Mouse (Mus musculus) right cerebral cortex, postnatal 4 days (tissue): ENCODE data around the gene Msmb.
"Not testable (repeated sequence)": the region's sequence is repeated elsewhere in the genome, so short reads cannot be mapped to it uniquely, and the experiment has no call there.

Experiments
- DNase-seq: peaks from one replicate; pipeline ENCODE4 v3.0.0-alpha.2; 2022

Gene Msmb

DNA sequence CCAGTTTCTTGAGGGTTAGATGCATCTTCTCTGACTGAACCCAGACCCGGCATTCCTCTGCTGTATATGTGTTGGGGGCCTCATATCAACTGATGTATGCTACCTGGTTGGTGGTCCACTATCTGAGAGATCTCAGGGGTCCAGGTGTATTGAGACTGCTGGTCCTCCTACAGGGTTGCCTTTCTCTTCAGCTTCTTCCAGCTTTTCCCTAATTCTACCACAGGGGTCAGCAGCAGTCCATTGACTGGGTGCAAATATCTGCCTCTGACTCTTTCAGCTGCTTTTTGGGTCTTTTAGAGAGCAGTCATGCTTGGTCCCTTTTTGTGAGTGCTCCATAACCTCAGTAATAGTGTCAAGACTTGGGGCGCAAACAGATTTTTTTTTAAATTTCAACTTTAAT, 9.0 kb downstream of the Msmb start:
- no peak for DNase-seq

DNA sequence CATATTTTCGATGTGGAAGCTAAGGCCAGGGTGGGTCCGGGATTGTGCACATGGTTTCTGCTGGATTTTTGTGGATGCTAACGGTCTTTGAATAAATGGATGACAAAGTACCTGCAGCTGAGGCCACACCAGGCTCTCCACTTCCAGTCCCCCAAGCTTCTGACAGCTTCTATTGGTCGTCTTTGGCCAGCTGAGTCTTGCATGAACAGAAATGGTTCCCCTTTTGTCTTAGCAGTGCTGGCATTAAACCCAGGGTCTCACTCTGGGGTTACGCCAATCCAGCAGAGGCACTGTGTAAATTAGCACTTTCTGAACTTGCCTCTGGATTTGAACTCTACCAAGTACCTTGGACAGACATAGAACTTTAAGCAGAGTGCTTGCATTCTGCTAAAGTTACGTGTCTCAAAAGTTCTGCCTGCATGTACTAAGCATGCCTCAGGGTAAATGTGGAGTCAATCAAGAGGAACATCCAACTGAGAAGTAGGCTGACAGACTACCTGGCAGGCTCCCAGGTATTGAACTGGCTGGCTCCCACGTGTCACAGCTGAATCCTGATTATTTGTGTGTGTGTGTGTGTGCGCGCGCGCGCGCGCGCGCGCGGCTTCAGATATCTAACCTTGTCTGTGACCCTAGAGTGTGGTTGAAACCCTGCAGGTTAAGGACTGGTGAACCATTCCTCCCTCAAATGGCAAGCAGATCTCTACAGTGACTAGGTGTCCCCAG, 10.6 kb downstream of the Msmb start:
- DNase-seq, result no peak

DNA sequence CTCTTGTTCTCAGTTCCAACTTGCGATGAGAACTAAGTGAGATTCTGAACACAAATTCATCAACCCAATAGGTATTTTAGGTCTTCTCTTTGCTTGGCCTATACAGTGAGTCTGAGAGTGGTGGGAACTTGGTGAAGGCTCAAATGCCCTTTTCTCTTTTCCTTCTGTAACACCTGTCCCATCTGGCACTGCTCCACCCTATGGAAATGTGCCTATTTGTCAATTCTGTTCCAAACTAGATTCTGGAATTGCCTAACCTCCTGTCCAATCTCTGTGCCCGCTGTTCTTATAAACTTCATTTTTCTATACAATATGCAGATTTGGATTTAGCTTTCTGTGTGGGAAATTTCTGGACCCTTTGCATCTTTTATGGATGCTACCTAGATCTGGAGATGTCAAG, 11.3 kb downstream of the Msmb start:
- DNase-seq, result no peak

- DNase-seq, result no peak
Measured at GRCm38 (mm10) chr14:32154758-32155157, 12.9 kb downstream of the Msmb start.

DNA sequence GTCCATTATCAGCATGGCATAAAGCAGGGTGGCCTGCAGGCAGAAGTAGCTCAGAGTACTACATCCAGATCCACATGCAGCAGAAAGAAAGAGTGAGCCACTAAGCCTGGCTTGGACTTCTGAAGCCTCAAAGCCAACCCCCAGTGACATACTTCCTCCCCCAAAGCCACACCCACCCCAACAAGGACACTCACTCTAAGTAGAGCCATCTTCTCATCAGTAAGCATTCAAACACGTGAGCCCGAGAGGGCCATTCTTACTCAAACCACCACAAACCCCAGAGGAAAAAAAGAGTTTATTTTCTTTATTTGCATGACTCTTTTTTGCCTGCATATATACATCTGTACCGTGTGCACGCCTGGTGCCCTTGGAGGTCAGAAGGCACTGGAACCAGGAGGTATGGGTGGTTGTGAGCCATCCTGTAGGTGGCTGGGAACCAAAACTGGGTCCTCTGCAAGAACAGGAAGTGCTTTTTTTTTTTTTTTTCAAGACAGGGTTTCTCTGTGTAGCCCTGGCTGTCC, 17.4 kb downstream of the Msmb start:
- peak; percentile 3 for DNase-seq

GRCm38 (mm10) chr14:32159690-32160246, 17.9 kb downstream of the Msmb start, which contains the start of gene Ncoa4:
Ncoa4 (plus strand) TSS chr14:32159865.
- DNase-seq, result peak; percentile 98

GRCm38 (mm10) chr14:32160563-32160962, 18.7 kb downstream of the Msmb start:
- DNase-seq, result no peak

- DNase-seq, result no peak
Measured at GRCm38 (mm10) chr14:32161090-32161885, 19.5 kb downstream of the Msmb start.

DNA sequence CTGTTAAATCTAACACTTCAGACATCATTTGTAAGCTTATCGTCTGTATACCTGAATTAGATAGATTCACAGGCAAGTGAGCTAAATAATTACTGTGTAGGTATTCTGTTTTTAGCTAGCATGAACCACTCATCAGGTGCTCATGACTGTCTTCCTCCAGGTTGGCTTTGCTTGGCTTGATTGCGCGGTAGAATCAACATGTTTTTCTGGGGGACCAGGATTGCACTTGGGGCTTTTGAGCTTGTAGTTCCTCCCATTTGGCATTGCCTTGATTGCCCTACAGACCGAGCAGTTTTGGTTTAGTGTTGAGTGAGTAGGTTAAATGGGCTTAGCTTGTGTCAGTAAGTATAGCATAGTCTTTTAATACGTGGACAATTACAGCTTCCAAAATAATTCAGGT, 20.4 kb downstream of the Msmb start:
- DNase-seq, result no peak

DNA sequence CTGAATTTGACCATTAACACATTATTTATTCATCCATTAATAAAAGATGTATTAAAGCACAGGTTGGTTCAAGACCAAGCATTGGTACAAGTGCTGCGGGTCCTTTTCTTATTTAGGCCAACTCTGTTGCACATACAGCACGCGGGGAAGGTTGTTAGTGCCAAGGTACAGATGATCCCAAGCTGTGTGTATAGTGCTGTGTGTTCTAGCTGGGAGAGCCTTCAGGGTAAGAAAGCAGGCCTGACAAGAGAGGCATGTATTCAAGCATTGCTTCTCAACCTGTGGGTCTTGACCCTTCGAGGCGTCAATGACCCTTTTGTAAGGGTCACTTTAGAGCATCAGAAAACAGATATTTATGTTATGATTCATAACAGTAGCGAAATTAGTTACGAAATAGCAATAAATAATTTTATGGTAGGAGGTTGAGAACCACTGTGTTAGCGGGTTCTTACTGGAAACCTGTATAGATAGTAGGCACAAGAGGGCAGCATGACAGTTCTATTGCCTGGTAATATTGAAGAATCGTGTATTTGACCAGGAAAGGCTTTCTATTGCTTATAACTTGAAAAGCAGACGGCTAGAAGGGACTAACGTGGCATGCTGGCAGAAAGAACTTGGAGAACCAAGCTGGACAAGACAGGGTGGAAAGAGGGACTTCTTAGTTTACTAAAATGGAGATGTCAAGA, 21.5 kb downstream of the Msmb start:
- no peak for DNase-seq

DNA sequence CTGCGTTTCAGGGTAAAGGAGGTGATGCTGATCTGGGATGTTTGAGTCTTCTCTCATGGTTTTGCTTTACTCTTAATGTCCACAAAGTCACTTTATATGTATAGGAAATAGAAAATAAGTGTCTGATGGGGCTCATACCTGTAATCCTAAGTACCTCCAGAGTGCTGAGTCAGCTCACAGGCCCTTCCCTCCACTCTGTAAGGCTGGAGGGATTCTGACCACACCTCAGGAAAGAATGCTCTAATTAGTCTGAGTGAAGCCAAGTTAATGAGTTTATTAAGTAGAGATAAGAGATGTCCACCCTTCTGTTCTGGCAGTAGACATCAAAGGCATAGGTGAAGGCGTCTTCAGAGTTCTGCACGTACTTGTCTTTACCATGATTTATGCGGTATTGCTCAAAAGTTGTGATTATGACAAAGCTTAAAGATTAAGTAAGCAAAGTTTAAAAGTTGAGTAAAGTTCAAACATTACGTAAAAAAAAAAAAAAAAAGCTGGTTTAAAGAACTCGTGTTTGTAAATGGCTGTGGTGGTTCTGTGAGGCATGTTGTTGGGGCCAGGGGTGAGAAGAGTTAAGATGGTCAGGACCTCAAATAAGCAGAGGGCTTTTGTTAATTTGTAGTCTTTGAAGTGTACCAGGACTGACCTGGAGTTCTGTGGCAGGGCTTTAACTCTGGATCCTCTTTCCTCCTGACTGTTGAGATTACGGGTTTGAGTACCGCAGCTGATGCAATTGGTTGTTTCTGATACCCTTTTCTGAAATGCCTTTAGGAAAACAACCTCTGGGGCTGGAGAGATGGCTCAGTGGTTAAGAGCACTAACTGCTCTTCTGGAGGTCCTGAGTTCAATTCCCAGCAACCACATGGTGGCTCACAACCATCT, 22.6 kb downstream of the Msmb start:
- no peak for DNase-seq

DNA sequence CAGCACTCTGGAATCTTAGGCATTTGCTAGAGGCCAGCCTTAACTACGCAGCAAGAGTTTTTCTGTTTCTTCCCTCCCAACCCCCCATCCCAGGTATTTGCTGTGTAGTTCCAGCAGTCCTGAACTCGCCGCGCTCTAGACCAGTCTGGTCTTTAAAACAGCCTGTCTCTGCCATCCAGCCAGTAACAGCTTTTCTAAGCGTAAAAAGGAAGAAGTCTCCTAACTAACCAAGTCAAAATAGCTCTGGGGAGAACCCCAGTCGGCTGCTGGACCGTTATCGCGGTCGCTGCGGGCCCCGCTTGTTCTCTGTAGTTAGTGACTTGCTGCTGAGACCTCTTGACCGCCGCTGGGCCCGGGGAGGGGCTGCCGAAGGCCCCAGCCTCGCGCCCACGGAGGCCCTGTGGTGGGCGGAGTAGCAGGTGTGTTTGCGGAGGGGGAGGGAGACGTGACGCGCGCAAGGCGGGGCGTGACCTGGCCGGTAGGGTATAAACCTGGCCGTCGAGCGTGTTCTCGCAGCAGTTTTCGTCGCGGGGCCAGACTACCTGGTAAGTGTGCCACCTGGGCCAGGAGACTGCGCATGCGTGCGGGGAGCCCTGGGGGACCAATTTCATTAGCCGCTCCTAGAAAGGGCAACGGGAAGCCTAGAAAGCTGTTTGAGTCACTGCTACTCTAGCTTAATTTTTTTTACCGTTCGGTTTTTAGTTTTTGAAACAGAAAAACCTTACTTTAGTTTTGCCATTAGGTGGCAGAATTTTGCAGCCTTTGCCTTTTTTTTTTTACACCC, 23.6 kb downstream of the Msmb start:
- DNase-seq, result peak; percentile 32

GRCm38 (mm10) chr14:32166062-32166441, 24.2 kb downstream of the Msmb start:
- no peak for DNase-seq

DNA sequence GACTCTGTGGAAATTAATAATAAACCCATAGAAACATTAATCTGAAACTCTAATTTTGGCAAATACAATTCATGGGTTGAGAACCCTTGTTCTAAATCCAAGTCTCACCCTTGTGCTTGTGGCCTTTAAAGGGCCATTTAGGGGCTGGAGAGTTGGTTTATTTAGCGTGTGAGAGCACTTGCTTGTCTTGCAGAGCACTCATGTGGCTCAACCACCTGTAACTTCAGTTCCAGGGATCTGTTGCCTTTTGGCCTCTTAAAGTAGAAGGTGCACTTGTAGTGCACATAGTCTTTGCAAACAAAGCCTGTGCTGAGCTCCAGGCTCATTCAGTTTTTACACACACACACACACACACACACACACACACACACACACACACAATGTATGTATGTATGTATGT, 25.0 kb downstream of the Msmb start:
- DNase-seq, result no peak

DNA sequence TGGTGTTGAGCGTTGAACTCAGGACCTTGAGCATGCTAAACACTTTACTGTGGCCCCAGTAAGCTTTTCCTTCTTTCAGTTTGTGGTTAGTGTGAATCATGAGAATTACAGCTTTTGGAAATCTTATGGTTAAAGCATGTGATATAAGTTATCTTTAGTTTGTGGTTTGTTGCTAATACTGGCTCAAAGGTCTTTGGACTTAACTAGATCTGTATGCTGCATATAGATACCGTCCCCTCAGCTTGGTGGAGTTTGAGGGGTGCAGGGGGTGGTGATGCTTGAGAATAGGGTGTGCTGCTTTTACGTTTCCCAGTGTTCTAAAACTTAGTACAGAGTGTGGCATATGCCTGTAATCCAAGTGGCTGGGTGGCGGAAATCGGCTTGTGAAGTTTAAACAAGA, 25.5 kb downstream of the Msmb start:
- no peak for DNase-seq

DNA sequence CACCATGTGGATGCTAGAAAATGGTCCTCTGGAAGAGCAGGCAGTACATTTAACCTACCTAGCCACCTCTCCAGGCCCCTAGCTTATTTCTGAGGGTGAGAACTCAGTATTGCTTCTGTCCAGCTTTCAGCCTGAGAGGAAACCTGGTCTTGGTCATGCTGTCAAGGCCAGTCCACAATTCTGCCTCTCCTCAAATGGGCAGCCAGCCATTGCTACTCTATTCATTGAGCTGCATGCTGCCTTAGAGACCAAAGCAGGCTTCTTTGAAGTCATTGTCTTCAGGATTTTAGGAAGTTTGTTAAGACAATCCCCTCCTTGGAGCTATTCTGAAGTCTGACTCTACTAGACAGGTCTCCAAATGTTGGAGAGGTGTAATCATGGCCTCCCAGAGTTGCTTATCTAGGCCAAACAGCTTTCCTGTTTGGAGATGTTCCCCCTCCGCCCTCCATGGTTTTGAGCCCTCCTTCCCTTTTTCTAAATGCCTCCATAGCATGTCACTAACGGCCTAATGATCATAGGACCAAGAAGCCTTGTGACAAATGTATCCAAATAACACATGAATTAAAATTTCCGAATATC, 26.9 kb downstream of the Msmb start:
- DNase-seq, result no peak

GRCm38 (mm10) chr14:32170137-32170536, 28.3 kb downstream of the Msmb start:
- no peak for DNase-seq

- no peak for DNase-seq
Measured at GRCm38 (mm10) chr14:32175310-32175709, 33.5 kb downstream of the Msmb start.

- not testable (repeated sequence) for DNase-seq
Measured at GRCm38 (mm10) chr14:32176590-32176989, 34.8 kb downstream of the Msmb start.

DNA sequence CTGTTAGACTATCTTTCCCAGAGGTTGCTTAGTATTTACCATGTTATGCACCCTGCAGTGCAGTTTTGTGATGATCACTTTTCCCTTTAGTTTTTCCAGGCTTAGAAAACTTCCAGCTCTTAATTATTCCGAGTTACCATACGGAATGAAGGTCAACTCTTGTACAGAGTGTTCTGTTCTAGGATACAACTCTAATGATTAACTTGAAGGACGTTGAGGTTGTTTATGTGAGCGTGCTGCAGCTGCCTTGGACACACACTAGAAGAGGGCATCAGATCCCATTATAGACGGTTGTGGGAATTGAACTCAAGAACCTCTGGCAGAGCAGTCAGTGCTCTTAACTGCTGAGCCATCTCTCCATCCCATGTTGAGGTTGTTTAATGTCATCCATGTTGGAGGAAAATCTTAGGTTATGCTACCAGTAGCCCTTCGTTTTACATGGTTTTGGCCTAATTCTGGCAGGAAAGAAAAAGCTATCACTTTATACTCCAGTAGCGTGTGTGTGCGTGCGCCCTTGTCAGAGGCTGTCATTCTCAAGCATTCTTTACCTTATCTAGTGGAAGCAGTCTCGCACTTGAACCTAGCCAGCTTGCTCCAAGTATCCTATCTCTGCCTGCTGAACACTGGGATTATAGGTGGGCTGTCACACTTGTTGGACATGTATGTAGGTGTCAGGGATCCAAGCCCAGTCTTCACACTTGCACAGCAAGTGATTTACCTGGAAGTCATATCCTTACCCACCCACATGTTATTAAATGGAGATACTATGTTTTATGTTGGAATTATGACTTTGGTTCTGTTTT, 37.8 kb downstream of the Msmb start:
- DNase-seq, result no peak
